Mouse (Mus musculus): Measurements from ENCODE around the gene Zfp830. TPM values are rescaled to one million over a fixed set of nuclear protein-coding genes. Genes with fewer than 3 reads are reported as not detected.

Gene Zfp830
- total RNA-seq, 2 experiments from 2014 or later: 12.6 to 14.5 TPM

Other genes starting within 250 kb of the Zfp830 start
- gene Cct6b, start within 50 bp of the Zfp830 start, total RNA-seq (2021): under 1 TPM in 1 of 2 experiments, not detected in 1; 0.15 TPM
- 10 to 100 TPM; 15.0 to 17.4 TPM for gene Lig3, start 16.8 kb downstream of the Zfp830 start, total RNA-seq (2021)
- 1 to 10 TPM; 6.0 to 6.3 TPM for gene Rffl, start 106.9 kb downstream of the Zfp830 start, total RNA-seq (2021)
- 1 to 10 TPM; 3.4 to 5.0 TPM for gene Rad51d, start 126.3 kb downstream of the Zfp830 start, total RNA-seq (2021)
- not detected for gene Fndc8, start 127.8 kb downstream of the Zfp830 start, total RNA-seq (2021)
- gene Nle1, start 144.1 kb downstream of the Zfp830 start, total RNA-seq (2021): 10 to 100 TPM; 11.9 to 12.1 TPM
- 100 to 1,000 TPM; 130 to 163 TPM for gene Unc45b, start 146.2 kb downstream of the Zfp830 start, total RNA-seq (2021)
- gene Slfn5, start 187.0 kb downstream of the Zfp830 start, total RNA-seq (2021): 10 to 100 TPM; 18.9 to 27.1 TPM
- gene Slfn9, start 227.5 kb downstream of the Zfp830 start, total RNA-seq (2021): under 1 TPM; 0.20 to 0.59 TPM

Data from gastrocnemius, postnatal 25 days (tissue).